In the genomic region with DNA sequence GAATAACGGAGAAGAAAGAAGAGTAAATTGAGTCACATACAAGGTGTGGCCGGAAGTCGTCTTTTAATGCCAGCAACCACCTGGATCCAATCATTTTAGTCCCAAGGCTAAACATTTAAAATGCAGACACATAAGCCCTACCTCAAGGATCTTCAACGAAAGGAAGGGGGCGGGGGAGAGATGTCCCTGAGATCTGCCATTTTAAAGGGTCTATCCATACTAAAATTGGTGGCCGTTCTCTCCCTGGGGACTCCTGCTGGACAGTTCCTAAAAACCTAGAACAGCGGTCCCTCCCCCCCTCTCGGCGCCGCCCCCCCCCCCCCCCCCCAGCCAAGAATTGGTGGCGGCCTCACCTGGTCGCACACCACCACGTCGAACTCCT, we compare ENCODE assay signal across 8 mouse cellular contexts. TPM values are rescaled to one million over a fixed set of nuclear protein-coding genes. Genes with fewer than 3 reads are reported as not detected.
A peak's percentile ranks its signal among the peaks of the same experiment; 100 is the strongest.
DNase-seq lines count a peak whose midpoint lies in the region; ATAC-seq and TF ChIP-seq lines count a peak whose summit lies in the region.

No protein-coding gene starts in this region.

- H3K4me2 ChIP-seq in lung, embryonic 14.5 days: peak overlapping the region; percentile 70
- H3K4me2 ChIP-seq in intestine, embryonic 14.5 days (ENCODE audit: low read length): peak overlapping the region; percentile 83

- no peaks in the 10 kb centered on the region for H3K9me3 ChIP-seq in lung, embryonic 14.5 days (ENCODE audit: low read depth, low read length)
- H3K9me3 ChIP-seq in embryonic facial prominence, embryonic 10.5 days: peaks cover under 1% of the 10 kb centered on the region; the same call in 1 of the 2 replicates
- 0 out of 2 replicates have a peak, but pooled peaks cover 7% of the 10 kb centered on the region for H3K9me3 ChIP-seq in intestine, embryonic 14.5 days (ENCODE audit: control insufficient read depth, low read length)

- peak; percentile 17 for ATAC-seq in lung, embryonic 14.5 days (ENCODE audit: insufficient read depth)
- no peak for ATAC-seq in intestine, embryonic 14.5 days (replicated peaks; ENCODE audit: low FRiP score, low TSS enrichment, low read depth)
- ATAC-seq in megakaryocyte progenitor cell, adult 5-6 weeks (replicated peaks; ENCODE audit: poor library complexity): peak; percentile 22
- no peak for ATAC-seq in frontal cortex, adult (ENCODE audit: low TSS enrichment)

- H3K4me3 ChIP-seq in lung, embryonic 14.5 days (ENCODE audit: low read depth, low read length): peak overlapping the region; percentile 86
- peak overlapping the region; percentile 89 for H3K4me3 ChIP-seq in embryonic facial prominence, embryonic 10.5 days
- H3K4me3 ChIP-seq in intestine, embryonic 14.5 days (ENCODE audit: low read depth, low read length): peak overlapping the region; percentile 94

- H3K4me1 ChIP-seq in lung, embryonic 14.5 days (ENCODE audit: insufficient read depth): 0 out of 2 replicates have a peak, but pooled peaks cover 5% of the 10 kb centered on the region
- peaks cover 22% of the 10 kb centered on the region for H3K4me1 ChIP-seq in embryonic facial prominence, embryonic 10.5 days
- H3K4me1 ChIP-seq in intestine, embryonic 14.5 days (replicated peaks; ENCODE audit: control insufficient read depth, insufficient read depth, low read length): peaks cover 14% of the 10 kb centered on the region

- peak overlapping the region; percentile 95 for H3K27ac ChIP-seq in lung, embryonic 14.5 days (ENCODE audit: low read depth)
- H3K27ac ChIP-seq in embryonic facial prominence, embryonic 10.5 days (replicated peaks): peak overlapping the region; percentile 94
- peak overlapping the region; percentile 95 for H3K27ac ChIP-seq in intestine, embryonic 14.5 days (ENCODE audit: low read depth)

- peaks cover 62% of the 10 kb centered on the region for H3K36me3 ChIP-seq in lung, embryonic 14.5 days (ENCODE audit: insufficient read depth)
- H3K36me3 ChIP-seq in embryonic facial prominence, embryonic 10.5 days (replicated peaks): peaks cover 67% of the 10 kb centered on the region
- peaks cover 66% of the 10 kb centered on the region for H3K36me3 ChIP-seq in intestine, embryonic 14.5 days (ENCODE audit: control insufficient read depth, insufficient read depth, low read length)

- peak; percentile 25 for TF ChIP-seq CTCF in lung, embryonic 14.5 days (IDR thresholded peaks at IDR 0.05; ENCODE audit: low read depth)

- H3K27me3 ChIP-seq in lung, embryonic 14.5 days (ENCODE audit: insufficient read depth, low read length): no peaks in the 10 kb centered on the region
- no peaks in the 10 kb centered on the region for H3K27me3 ChIP-seq in embryonic facial prominence, embryonic 10.5 days (replicated peaks; ENCODE audit: low read depth, poor library complexity, severe bottlenecking)
- H3K27me3 ChIP-seq in intestine, embryonic 14.5 days (replicated peaks; ENCODE audit: control insufficient read depth, insufficient read depth, low read length): no peaks in the 10 kb centered on the region

- 3% methylated on average over 11 of the region's 14 CpGs for WGBS in lung, embryonic 14.5 days
- 2% methylated on average over 13 of the region's 14 CpGs for WGBS in embryonic facial prominence, embryonic 10.5 days
- WGBS in intestine, embryonic 14.5 days: 2% methylated on average over 7 of the region's 14 CpGs

- peak overlapping the region; percentile 82 for H3K9ac ChIP-seq in lung, embryonic 14.5 days
- peak overlapping the region; percentile 88 for H3K9ac ChIP-seq in intestine, embryonic 14.5 days (ENCODE audit: low read length)

- DNase-seq in lung, embryonic 14.5 days: peak; percentile 64
- DNase-seq in lung, postnatal 4 days: no peak
- no peak for DNase-seq in embryonic facial prominence, embryonic 10.5 days (ENCODE audit: low spot score)
- no peak for DNase-seq in intestine, embryonic 14.5 days (ENCODE audit: low spot score)
- no peak for DNase-seq in layer of hippocampus, adult 9-10 months (ENCODE audit: low spot score)
- DNase-seq in right cerebral cortex, postnatal 36 days (ENCODE audit: low spot score in 2 of 2): no peak

RNA-seq across cellular contexts. Expression of a gene that starts 0.6 kb away (rescaled TPM):
- 56.3 and 59.6 TPM in 2 replicates for polyA plus RNA-seq in lung, embryonic 14.5 days (2014; fragmentation: Nextera tagmentation; extraction: Ambion mirVana)
- polyA plus RNA-seq in embryonic facial prominence, embryonic 10.5 days (2016; fragmentation: Nextera tagmentation; extraction: Ambion mirVana): 83.3 TPM in 2 replicates
- polyA plus RNA-seq in intestine, embryonic 14.5 days (2014; fragmentation: Nextera tagmentation; extraction: Ambion mirVana): 65.8 and 74.5 TPM in 2 replicates
- 43.4 and 48.4 TPM in 2 replicates for total RNA-seq in megakaryocyte progenitor cell, adult 5-6 weeks (2015)
- total RNA-seq in megakaryocyte progenitor cell, adult 5-6 weeks (2017): 18.0 and 19.5 TPM in 2 replicates

RNA-seq across cellular contexts. Expression of a gene that starts 0.9 kb away (rescaled TPM):
- 404 and 428 TPM in 2 replicates for polyA plus RNA-seq in lung, embryonic 14.5 days (2014; fragmentation: Nextera tagmentation; extraction: Ambion mirVana)
- polyA plus RNA-seq in embryonic facial prominence, embryonic 10.5 days (2016; fragmentation: Nextera tagmentation; extraction: Ambion mirVana): 377 and 391 TPM in 2 replicates
- 398 and 449 TPM in 2 replicates for polyA plus RNA-seq in intestine, embryonic 14.5 days (2014; fragmentation: Nextera tagmentation; extraction: Ambion mirVana)
- 584 and 670 TPM in 2 replicates for total RNA-seq in megakaryocyte progenitor cell, adult 5-6 weeks (2015)
- total RNA-seq in megakaryocyte progenitor cell, adult 5-6 weeks (2017): 230 and 279 TPM in 2 replicates

Comparison
In these comparisons a context has a peak if more than half of its experiments do, and no peak if none do; other contexts are left out.
1. ATAC-seq: peak in lung, embryonic 14.5 days (single experiment) and megakaryocyte progenitor cell, adult 5-6 weeks (single experiment); none in intestine, embryonic 14.5 days (single experiment) and frontal cortex, adult (single experiment).
2. Peak in every context shown above with its lines, with median percentiles within 50 percentile points of each other: H3K27ac ChIP-seq and H3K4me3 ChIP-seq.